Mouse (Mus musculus): Measurements from ENCODE around the gene H2-DMb1. TPM values are rescaled to one million over a fixed set of nuclear protein-coding genes. Genes with fewer than 3 reads are reported as not detected.
"Not testable (repeated sequence)": the region's sequence is repeated elsewhere in the genome, so short reads cannot be mapped to it uniquely, and the experiment has no call there.

H2-DMb1 gene
- polyA plus RNA-seq, 1 experiment from 2014 or later: 7.2 TPM

GRCm38 (mm10) chr17:34140240-34140639, 12.6 kb upstream of the H2-DMb1 start:
- H3K27ac ChIP-seq (ENCODE audit: low read length): no peak overlapping the region
- WGBS: 9% methylated on average over 5 of the region's 5 CpGs

GRCm38 (mm10) chr17:34141448-34141847, 11.4 kb upstream of the H2-DMb1 start:
- TF ChIP-seq EP300 (IDR thresholded peaks at IDR 0.05) (no peak), CTCF (IDR thresholded peaks at IDR 0.05) (no peak)
- DNase-seq (ENCODE audit: low spot score) (no peak), ATAC-seq (no peak)
- Histone ChIP-seq H3K9me3 (ENCODE audit: low read length) (no peaks in the 10 kb centered on the region), H3K27ac (ENCODE audit: low read length) (no peak overlapping the region), H3K4me1 (ENCODE audit: insufficient read depth, low read depth, low read length) (no peaks in the 10 kb centered on the region), H3K4me2 (replicated peaks; ENCODE audit: low read depth, low read length) (no peak overlapping the region), H3K27me3 (replicated peaks; ENCODE audit: insufficient read depth, low read length) (no peaks in the 10 kb centered on the region), H3K4me3 (ENCODE audit: low read depth, low read length) (no peak overlapping the region), H3K9ac (replicated peaks; ENCODE audit: low read depth) (no peak overlapping the region), H3K36me3 (ENCODE audit: insufficient read depth, low read length) (no peaks in the 10 kb centered on the region)
- WGBS: 47% methylated on average over 4 of the region's 4 CpGs

More at GRCm38 (mm10) chr17:34140240-34140639, 12.6 kb upstream of the H2-DMb1 start:
- no peaks in the 10 kb centered on the region for H3K36me3 ChIP-seq (ENCODE audit: insufficient read depth, low read length)
- ATAC-seq (no peak), DNase-seq (ENCODE audit: low spot score) (no peak)
- no peaks in the 10 kb centered on the region for H3K4me1 ChIP-seq (ENCODE audit: insufficient read depth, low read depth, low read length)
- H3K27me3 ChIP-seq (replicated peaks; ENCODE audit: insufficient read depth, low read length): no peaks in the 10 kb centered on the region
- no peak for TF ChIP-seq EP300 (IDR thresholded peaks at IDR 0.05)
- TF ChIP-seq CTCF (IDR thresholded peaks at IDR 0.05): no peak
- H3K4me2 ChIP-seq (replicated peaks; ENCODE audit: low read depth, low read length): no peak overlapping the region
- no peaks in the 10 kb centered on the region for H3K9me3 ChIP-seq (ENCODE audit: low read length)
- H3K4me3 ChIP-seq (ENCODE audit: low read depth, low read length): no peak overlapping the region
- H3K9ac ChIP-seq (replicated peaks; ENCODE audit: low read depth): no peak overlapping the region

GRCm38 (mm10) chr17:34142456-34143010, 10.3 kb upstream of the H2-DMb1 start:
- peak; percentile 11; the same call in 1 of the 2 replicates for ATAC-seq
- no peak for DNase-seq (ENCODE audit: low spot score)
- WGBS: 42% methylated on average over 7 of the region's 7 CpGs
- Histone ChIP-seq H3K9ac (replicated peaks; ENCODE audit: low read depth) (no peak overlapping the region), H3K27me3 (replicated peaks; ENCODE audit: insufficient read depth, low read length) (no peaks in the 10 kb centered on the region), H3K4me2 (replicated peaks; ENCODE audit: low read depth, low read length) (no peak overlapping the region), H3K4me1 (ENCODE audit: insufficient read depth, low read depth, low read length) (no peaks in the 10 kb centered on the region), H3K27ac (ENCODE audit: low read length) (peak overlapping the region; percentile 51; the same call in 1 of the 2 replicates), H3K9me3 (ENCODE audit: low read length) (no peaks in the 10 kb centered on the region), H3K4me3 (ENCODE audit: low read depth, low read length) (no peak overlapping the region), H3K36me3 (ENCODE audit: insufficient read depth, low read length) (no peaks in the 10 kb centered on the region)
- TF ChIP-seq EP300 (IDR thresholded peaks at IDR 0.05) (no peak), CTCF (IDR thresholded peaks at IDR 0.05) (no peak)

DNA sequence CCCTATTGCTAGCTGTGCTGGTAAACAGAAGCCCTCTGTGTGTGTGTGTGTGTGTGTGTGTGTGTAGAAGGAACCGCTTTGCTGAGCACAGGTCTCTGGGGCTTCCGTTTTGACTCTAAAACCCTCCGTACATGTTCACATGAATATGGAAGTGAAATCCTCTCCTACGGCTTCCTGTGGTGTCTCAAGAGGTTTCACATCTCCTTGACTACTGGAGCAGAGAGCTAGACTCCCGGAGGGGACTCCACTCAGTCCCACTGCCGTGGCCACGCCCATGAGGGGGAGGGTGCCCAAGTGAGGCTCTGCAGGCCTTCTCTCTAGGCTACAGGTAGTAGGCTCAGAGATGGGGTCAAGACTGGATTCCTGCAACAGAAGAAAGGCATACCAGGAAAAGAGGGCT, 9.8 kb upstream of the H2-DMb1 start, which contains the start of gene H2-DMb2:
Gene H2-DMb2 (plus strand): TSS at position 275 of the 400 bp plus-strand sequence.
- ATAC-seq: peak; percentile 79
- Histone ChIP-seq H3K27me3 (replicated peaks; ENCODE audit: insufficient read depth, low read length) (no peaks in the 10 kb centered on the region), H3K4me1 (ENCODE audit: insufficient read depth, low read depth, low read length) (no peaks in the 10 kb centered on the region), H3K9me3 (ENCODE audit: low read length) (no peaks in the 10 kb centered on the region), H3K36me3 (ENCODE audit: insufficient read depth, low read length) (no peaks in the 10 kb centered on the region), H3K4me2 (replicated peaks; ENCODE audit: low read depth, low read length) (no peak within 1 kb of the TSS), H3K9ac (replicated peaks; ENCODE audit: low read depth) (no peak within 1 kb of the TSS), H3K4me3 (ENCODE audit: low read depth, low read length) (no peak within 1 kb of the TSS), H3K27ac (ENCODE audit: low read length) (peak within 1 kb of the TSS; percentile 51; the same call in 1 of the 2 replicates)
- peak; percentile 75 for DNase-seq (ENCODE audit: low spot score)
- 20% methylated on average over 7 of the region's 7 CpGs for WGBS
- TF ChIP-seq CTCF (IDR thresholded peaks at IDR 0.05) (no peak), EP300 (IDR thresholded peaks at IDR 0.05) (no peak)

DNA sequence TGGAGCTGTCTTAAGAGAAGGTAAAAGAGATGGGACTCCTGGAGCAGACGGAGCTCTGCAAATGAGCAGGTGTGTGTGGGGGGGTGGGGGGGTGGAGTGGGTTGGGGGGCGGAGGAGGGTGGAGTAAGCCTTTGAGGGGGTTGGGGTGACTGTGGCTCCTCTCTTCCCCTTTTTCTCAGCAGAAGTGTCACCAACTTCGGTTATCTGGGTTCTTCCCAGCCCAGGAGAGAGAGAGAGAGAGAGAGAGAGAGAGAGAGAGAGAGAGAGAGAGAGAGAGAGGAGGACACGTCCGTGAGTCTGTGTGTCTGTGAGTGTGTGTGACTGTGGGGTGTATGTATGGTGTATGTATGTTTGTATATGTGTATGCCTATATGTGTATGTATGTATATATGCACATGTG, 9.4 kb upstream of the H2-DMb1 start:
- no peak overlapping the region for H3K4me2 ChIP-seq (replicated peaks; ENCODE audit: low read depth, low read length)

GRCm38 (mm10) chr17:34144221-34144620, 8.7 kb upstream of the H2-DMb1 start:
- not testable (repeated sequence) for H3K36me3 ChIP-seq (ENCODE audit: insufficient read depth, low read length); H3K27me3 ChIP-seq (replicated peaks; ENCODE audit: insufficient read depth, low read length); H3K4me2 ChIP-seq (replicated peaks; ENCODE audit: low read depth, low read length); H3K27ac ChIP-seq (ENCODE audit: low read length); H3K9ac ChIP-seq (replicated peaks; ENCODE audit: low read depth); H3K4me3 ChIP-seq (ENCODE audit: low read depth, low read length); DNase-seq (ENCODE audit: low spot score); ATAC-seq; H3K9me3 ChIP-seq (ENCODE audit: low read length); H3K4me1 ChIP-seq (ENCODE audit: insufficient read depth, low read depth, low read length)
- WGBS: 96% methylated on average over 3 of the region's 4 CpGs

More for the DNA sequence above, 9.4 kb upstream of the H2-DMb1 start:
- ATAC-seq (no peak), DNase-seq (ENCODE audit: low spot score) (no peak)
- no peak overlapping the region for H3K4me3 ChIP-seq (ENCODE audit: low read depth, low read length)
- no peak overlapping the region for H3K9ac ChIP-seq (replicated peaks; ENCODE audit: low read depth)
- no peaks in the 10 kb centered on the region for H3K27me3 ChIP-seq (replicated peaks; ENCODE audit: insufficient read depth, low read length)
- H3K27ac ChIP-seq (ENCODE audit: low read length): no peak overlapping the region
- no peaks in the 10 kb centered on the region for H3K36me3 ChIP-seq (ENCODE audit: insufficient read depth, low read length)
- H3K4me1 ChIP-seq (ENCODE audit: insufficient read depth, low read depth, low read length): no peaks in the 10 kb centered on the region
- 31% methylated on average over 5 of the region's 5 CpGs for WGBS
- TF ChIP-seq CTCF (IDR thresholded peaks at IDR 0.05) (no peak), EP300 (IDR thresholded peaks at IDR 0.05) (no peak)
- H3K9me3 ChIP-seq (ENCODE audit: low read length): no peaks in the 10 kb centered on the region

All from lung, postnatal 0 days (tissue).